Mouse (Mus musculus) limb, embryonic 10.5 days (tissue): ENCODE results near the gene Slc22a17. TPM values are rescaled to one million over a fixed set of nuclear protein-coding genes. Genes with fewer than 3 reads are reported as not detected.

Source experiments
- DNase-seq: peaks from one replicate; pipeline ENCODE4 v3.0.0-alpha.2; 2017; ENCODE audit warnings: low spot score
- H3K27ac ChIP-seq: fragments of 300-500 bp; sonication (generic); 2 replicates; pipeline ENCODE4 v1.5.1; 2016; ENCODE audit warnings: mild to moderate bottlenecking
- H3K27me3 ChIP-seq: fragments of 300-500 bp; sonication (generic); 2 replicates; pipeline ENCODE4 v1.6.1; 2016; ENCODE audit warnings: low read depth, mild to moderate bottlenecking; ENCODE audit not compliant: poor library complexity, severe bottlenecking
- H3K36me3 ChIP-seq: fragments of 300-500 bp; sonication (generic); 2 replicates; pipeline ENCODE4 v1.6.1; 2016; ENCODE audit warnings: mild to moderate bottlenecking, moderate library complexity
- H3K4me1 ChIP-seq: fragments of 300-500 bp; sonication (generic); 2 replicates; pipeline ENCODE4 v1.6.1; 2016
- H3K4me3 ChIP-seq: fragments of 300-500 bp; sonication (generic); 2 replicates; pipeline ENCODE4 v1.5.1; 2016; ENCODE audit warnings: mild to moderate bottlenecking, moderate library complexity
- H3K9me3 ChIP-seq: fragments of 300-500 bp; sonication (generic); replicated peaks from 2 replicates; pipeline ENCODE4 v1.6.1; 2016; ENCODE audit warnings: mild to moderate bottlenecking
- whole genome bisulfite sequencing: fragments of 180-500 bp; shearing (Covaris S2); methylation state at CpG from one replicate; pipeline ENCODE4 v1.1.7; 2016; 5-methylcytosine and 5-hydroxymethylcytosine counted together
- microRNA counts: library from miRNA; unstranded; fragments of <30 nt; microRNA quantifications from one replicate; lab custom pipeline; 2017
- microRNA-seq: library from miRNA; unstranded; fragments of <30 nt; microRNA quantifications from one replicate; pipeline ENCODE4, GENCODE M21; 2017
- polyA plus RNA-seq: library from polyadenylated mRNA; unstranded; fragments of >200 nt; fragmentation: Nextera tagmentation; extraction: Ambion mirVana; gene quantifications from 2 replicates; pipeline ENCODE4 v1.2.1, GENCODE M21; 2016

The Slc22a17 gene
- polyA plus RNA-seq, 1 experiment from 2014 or later, result 52.7 TPM

- Histone ChIP-seq H3K27ac (no peak overlapping the region), H3K4me3 (no peak overlapping the region), H3K27me3 (no peaks in the 10 kb centered on the region), H3K4me1 (peaks cover under 1% of the 10 kb centered on the region; the same call in 1 of the 2 replicates), H3K9me3 (no peaks in the 10 kb centered on the region), H3K36me3 (peaks cover 40% of the 10 kb centered on the region)
- 91% methylated on average over 9 of the region's 9 CpGs for WGBS
- DNase-seq, result no peak
These were observed 55.0 kb downstream of the Slc22a17 start for GRCm38 (mm10) chr14:54857891-54858290.

- Histone ChIP-seq H3K4me1 (no peaks in the 10 kb centered on the region), H3K4me3 (no peak overlapping the region), H3K27ac (no peak overlapping the region), H3K27me3 (no peaks in the 10 kb centered on the region), H3K36me3 (peaks cover 40% of the 10 kb centered on the region), H3K9me3 (no peaks in the 10 kb centered on the region)
- 92% methylated on average over 7 of the region's 7 CpGs for WGBS
- DNase-seq, result no peak
These were observed 56.2 kb downstream of the Slc22a17 start for GRCm38 (mm10) chr14:54856703-54857102.

MicroRNAs encoded within 50 kb of the gene (microRNA counts, 519-probe panel; counts per million panel counts)
- microRNA mmu-miR-208a (lab: Ali Mortazavi, UCI), result 684 counts per million, percentile 72 among the panel's probes with 10 or more counts

Small RNAs within 50 kb of the gene (microRNA-seq; reads per million reads assigned to microRNA genes)
- 12.0 reads per million, percentile 21 among the genes with 10 or more reads in this experiment for gene Mir208a

Other genes with a start within 250 kb of the Slc22a17 start
- gene 1700123O20Rik, start 226.9 kb downstream of the Slc22a17 start, polyA plus RNA-seq, result 112 and 116 TPM in 2 replicates
- gene Acin1, start 226.2 kb downstream of the Slc22a17 start, polyA plus RNA-seq, result 142 and 144 TPM in 2 replicates
- 0.10 and 0.16 TPM in 2 replicates for gene Gm29776, start 214.3 kb downstream of the Slc22a17 start, polyA plus RNA-seq
- not detected in 2 replicates for gene Cebpe, start 201.0 kb downstream of the Slc22a17 start, polyA plus RNA-seq
- 0.50 and 0.77 TPM in 2 replicates for gene Slc7a8, start 131.2 kb downstream of the Slc22a17 start, polyA plus RNA-seq
- not detected in 2 replicates for gene Rnf212b, start 99.0 kb downstream of the Slc22a17 start, polyA plus RNA-seq
- gene Homez, start 42.2 kb downstream of the Slc22a17 start, polyA plus RNA-seq, result 17.8 and 22.6 TPM in 2 replicates
- gene Ppp1r3e, start 35.6 kb downstream of the Slc22a17 start, polyA plus RNA-seq, result 0.08 TPM in 1 of 2 replicates, not detected in the other
- 1.7 and 2.2 TPM in 2 replicates for gene Bcl2l2, start 29.8 kb downstream of the Slc22a17 start, polyA plus RNA-seq
- gene Gm20521, start 29.7 kb downstream of the Slc22a17 start, polyA plus RNA-seq, result 0.55 TPM in 1 of 2 replicates, not detected in the other
- gene Pabpn1, start 20.6 kb downstream of the Slc22a17 start, polyA plus RNA-seq, result 173 and 178 TPM in 2 replicates
- gene Efs, start 13.0 kb upstream of the Slc22a17 start, polyA plus RNA-seq, result 40.2 and 53.4 TPM in 2 replicates
- gene Il25, start 19.6 kb upstream of the Slc22a17 start, polyA plus RNA-seq, result 0.14 TPM in 1 of 2 replicates, not detected in the other
- 0.38 and 1.2 TPM in 2 replicates for gene Cmtm5, start 23.1 kb upstream of the Slc22a17 start, polyA plus RNA-seq
- gene Myh6, start 53.8 kb upstream of the Slc22a17 start, polyA plus RNA-seq, result 1.5 and 2.3 TPM in 2 replicates
- not detected in 2 replicates for gene Gm17428, start 63.8 kb upstream of the Slc22a17 start, polyA plus RNA-seq
- gene Myh7, start 81.5 kb upstream of the Slc22a17 start, polyA plus RNA-seq, result 2.2 and 4.4 TPM in 2 replicates
- 97.5 and 98.1 TPM in 2 replicates for gene Ngdn, start 102.3 kb upstream of the Slc22a17 start, polyA plus RNA-seq
- 4.1 and 5.6 TPM in 2 replicates for gene Zfhx2, start 179.2 kb upstream of the Slc22a17 start, polyA plus RNA-seq
- 22.0 and 25.6 TPM in 2 replicates for gene Thtpa, start 181.7 kb upstream of the Slc22a17 start, polyA plus RNA-seq
- 10.6 and 12.5 TPM in 2 replicates for gene Ap1g2, start 193.5 kb upstream of the Slc22a17 start, polyA plus RNA-seq
- 0.03 and 0.08 TPM in 2 replicates for gene Jph4, start 203.8 kb upstream of the Slc22a17 start, polyA plus RNA-seq